In the genomic region with DNA sequence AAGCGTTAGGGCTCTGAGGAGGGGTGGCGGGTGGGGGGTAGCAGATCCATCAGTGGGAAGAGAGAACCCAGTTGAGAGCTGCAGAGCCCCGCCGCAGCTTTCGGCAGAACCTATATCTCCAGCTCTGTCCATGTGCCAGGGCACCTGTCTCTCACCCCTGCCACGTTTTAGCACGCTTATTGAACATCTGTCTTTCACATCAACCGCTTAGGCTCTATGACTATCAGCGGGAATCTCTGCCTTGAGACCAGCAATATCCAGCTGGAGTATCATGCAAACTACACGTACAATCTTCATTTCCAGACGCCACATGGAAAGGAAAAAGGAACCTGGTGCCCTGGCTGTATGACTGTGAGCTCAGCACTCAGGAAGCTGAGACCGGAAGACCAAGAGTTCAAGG, we compare ENCODE assay signal across 13 mouse cellular contexts.
DNase-seq lines count a peak whose midpoint lies in the region; ATAC-seq and TF ChIP-seq lines count a peak whose summit lies in the region.
"Had no signal": no experiment of that assay in that cellular context is flagged by ENCODE, and none has a peak within 500 bp of the region (broad histone marks: within the 10 kb centered on the region; RNA-seq: fewer than 3 reads in every experiment).

No protein-coding gene starts in this region.

- H3K4me3 ChIP-seq in intestine, postnatal 0 days (ENCODE audit: low read depth, low read length): no peak overlapping the region
- H3K4me3 ChIP-seq in intestine, embryonic 16.5 days (ENCODE audit: low read length): no peak overlapping the region
- no peak overlapping the region for H3K4me3 ChIP-seq in neural tube, embryonic 11.5 days (ENCODE audit: low read depth, low read length)
- no peak overlapping the region for H3K4me3 ChIP-seq in stomach, postnatal 0 days (ENCODE audit: low read depth, low read length)
- no peak overlapping the region for H3K4me3 ChIP-seq in kidney, embryonic 15.5 days (replicated peaks)
- H3K4me3 ChIP-seq: intestine, embryonic 15.5 days; stomach, embryonic 15.5 days had no signal

- H3K27me3 ChIP-seq in intestine, postnatal 0 days (replicated peaks; ENCODE audit: control insufficient read depth, insufficient read depth, low read length): no peaks in the 10 kb centered on the region
- no peaks in the 10 kb centered on the region for H3K27me3 ChIP-seq in intestine, embryonic 16.5 days (replicated peaks; ENCODE audit: control insufficient read depth, insufficient read depth, low read length)
- no peaks in the 10 kb centered on the region for H3K27me3 ChIP-seq in neural tube, embryonic 11.5 days (ENCODE audit: control insufficient read depth, insufficient read depth, low read length)
- no peaks in the 10 kb centered on the region for H3K27me3 ChIP-seq in stomach, postnatal 0 days (ENCODE audit: control insufficient read depth, insufficient read depth, low read length)
- peaks cover 3% of the 10 kb centered on the region; the same call in 1 of the 2 replicates for H3K27me3 ChIP-seq in kidney, embryonic 15.5 days
- H3K27me3 ChIP-seq: intestine, embryonic 15.5 days; stomach, embryonic 15.5 days had no signal

- TF ChIP-seq EP300 in stomach, postnatal 0 days (optimal IDR thresholded peaks at IDR 0.05): no peak

- no peak overlapping the region for H3K9ac ChIP-seq in intestine, postnatal 0 days (ENCODE audit: low read depth, low read length)
- H3K9ac ChIP-seq in intestine, embryonic 16.5 days (ENCODE audit: low read depth, low read length): no peak overlapping the region
- 0 out of 2 replicates have a peak overlapping the region, but pooled peaks have one; percentile 18 for H3K9ac ChIP-seq in neural tube, embryonic 11.5 days (ENCODE audit: low read length)
- H3K9ac ChIP-seq in stomach, postnatal 0 days (ENCODE audit: low read length): no peak overlapping the region
- H3K9ac ChIP-seq in kidney, embryonic 15.5 days: no peak overlapping the region
- H3K9ac ChIP-seq: intestine, embryonic 15.5 days; stomach, embryonic 15.5 days had no signal

- H3K9me3 ChIP-seq in intestine, postnatal 0 days (ENCODE audit: control insufficient read depth): no peaks in the 10 kb centered on the region
- H3K9me3 ChIP-seq in intestine, embryonic 16.5 days (ENCODE audit: control insufficient read depth, low read length): no peaks in the 10 kb centered on the region
- no peaks in the 10 kb centered on the region for H3K9me3 ChIP-seq in neural tube, embryonic 11.5 days (ENCODE audit: control insufficient read depth, low read length)
- no peaks in the 10 kb centered on the region for H3K9me3 ChIP-seq in stomach, postnatal 0 days (ENCODE audit: control insufficient read depth, low read length)
- no peaks in the 10 kb centered on the region for H3K9me3 ChIP-seq in kidney, embryonic 15.5 days (replicated peaks)
- H3K9me3 ChIP-seq: intestine, embryonic 15.5 days; stomach, embryonic 15.5 days had no signal

- H3K4me1 ChIP-seq in intestine, postnatal 0 days (replicated peaks; ENCODE audit: control insufficient read depth, insufficient read depth, low read length): no peaks in the 10 kb centered on the region; the same call in 1 of the 2 replicates
- H3K4me1 ChIP-seq in intestine, embryonic 16.5 days (ENCODE audit: control insufficient read depth, insufficient read depth, low read length): peaks cover 11% of the 10 kb centered on the region
- 0 out of 2 replicates have a peak, but pooled peaks cover 11% of the 10 kb centered on the region for H3K4me1 ChIP-seq in neural tube, embryonic 11.5 days (ENCODE audit: control insufficient read depth, insufficient read depth, low read length)
- 0 out of 2 replicates have a peak, but pooled peaks cover 2% of the 10 kb centered on the region for H3K4me1 ChIP-seq in stomach, postnatal 0 days (replicated peaks; ENCODE audit: control insufficient read depth, insufficient read depth)
- H3K4me1 ChIP-seq in kidney, embryonic 15.5 days: peaks cover 21% of the 10 kb centered on the region; the same call in 1 of the 2 replicates

- ATAC-seq in intestine, postnatal 0 days: no peak
- no peak for ATAC-seq in intestine, embryonic 16.5 days
- no peak for ATAC-seq in neural tube, embryonic 11.5 days (ENCODE audit: insufficient read depth, low FRiP score, low TSS enrichment)
- no peak for ATAC-seq in stomach, postnatal 0 days (ENCODE audit: low FRiP score, low TSS enrichment)
- no peak for ATAC-seq in kidney, embryonic 15.5 days (replicated peaks; ENCODE audit: low FRiP score)

- WGBS in intestine, postnatal 0 days: 71% methylated on average over 12 of the region's 12 CpGs
- WGBS in intestine, embryonic 16.5 days: 66% methylated on average over 12 of the region's 12 CpGs
- WGBS in neural tube, embryonic 11.5 days: 65% methylated on average over 12 of the region's 12 CpGs
- WGBS in stomach, postnatal 0 days: 57% methylated on average over 12 of the region's 12 CpGs
- WGBS in kidney, embryonic 15.5 days: 75% methylated on average over 12 of the region's 12 CpGs

- TF ChIP-seq CTCF in intestine, postnatal 0 days (IDR thresholded peaks at IDR 0.05; ENCODE audit: low read depth): no peak
- TF ChIP-seq CTCF in stomach, postnatal 0 days (IDR thresholded peaks at IDR 0.05; ENCODE audit: low read depth): no peak

- H3K4me2 ChIP-seq in intestine, postnatal 0 days (replicated peaks; ENCODE audit: low read depth): no peak overlapping the region
- H3K4me2 ChIP-seq in intestine, embryonic 16.5 days (ENCODE audit: low read depth, low read length): no peak overlapping the region
- no peak overlapping the region for H3K4me2 ChIP-seq in neural tube, embryonic 11.5 days (ENCODE audit: low read depth)
- H3K4me2 ChIP-seq in stomach, postnatal 0 days (replicated peaks; ENCODE audit: low read depth): no peak overlapping the region
- H3K4me2 ChIP-seq in kidney, embryonic 15.5 days: no peak overlapping the region
- H3K4me2 ChIP-seq: intestine, embryonic 15.5 days; stomach, embryonic 15.5 days had no signal

- H3K36me3 ChIP-seq in intestine, postnatal 0 days (ENCODE audit: control insufficient read depth, insufficient read depth): no peaks in the 10 kb centered on the region
- no peaks in the 10 kb centered on the region for H3K36me3 ChIP-seq in intestine, embryonic 16.5 days (ENCODE audit: control insufficient read depth, insufficient read depth, low read length)
- no peaks in the 10 kb centered on the region for H3K36me3 ChIP-seq in neural tube, embryonic 11.5 days (ENCODE audit: control insufficient read depth, insufficient read depth, low read length)
- H3K36me3 ChIP-seq in stomach, postnatal 0 days (ENCODE audit: control insufficient read depth, insufficient read depth, low read length): no peaks in the 10 kb centered on the region
- H3K36me3 ChIP-seq in kidney, embryonic 15.5 days: no peaks in the 10 kb centered on the region
- H3K36me3 ChIP-seq: intestine, embryonic 15.5 days; stomach, embryonic 15.5 days had no signal

- H3K27ac ChIP-seq in intestine, postnatal 0 days (ENCODE audit: low read depth, low read length): 0 out of 2 replicates have a peak overlapping the region, but pooled peaks have one; percentile 41
- no peak overlapping the region for H3K27ac ChIP-seq in intestine, embryonic 16.5 days (ENCODE audit: low read length)
- H3K27ac ChIP-seq in neural tube, embryonic 11.5 days (ENCODE audit: low read depth, low read length): 0 out of 2 replicates have a peak overlapping the region, but pooled peaks have one; percentile 58
- peak overlapping the region; percentile 61; the same call in 1 of the 2 replicates for H3K27ac ChIP-seq in stomach, postnatal 0 days (replicated peaks)
- no peak overlapping the region for H3K27ac ChIP-seq in kidney, embryonic 15.5 days
- H3K27ac ChIP-seq: intestine, embryonic 15.5 days; stomach, embryonic 15.5 days had no signal

- peak; percentile 19 for DNase-seq in embryo, embryonic 10 days (ENCODE audit: low spot score)
- DNase-seq in embryo, embryonic 9.5 days (ENCODE audit: extremely low spot score): no peak
- DNase-seq in neural tube, embryonic 11.5 days (ENCODE audit: low spot score): no peak
- no peak for DNase-seq in neural tube, embryonic 10.5 days (ENCODE audit: extremely low spot score, low spot score)
- no peak for DNase-seq in stomach, postnatal 0 days (ENCODE audit: low spot score)
- DNase-seq: adrenal gland, postnatal 25 days; layer of hippocampus, adult 9-11 months; spleen, adult 18-20 months had no signal

Comparison
In these comparisons a context has a peak if more than half of its experiments do, and no peak if none do; other contexts are left out.
1. H3K27ac ChIP-seq: peak in intestine, postnatal 0 days (single experiment), neural tube, embryonic 11.5 days (single experiment) and stomach, postnatal 0 days (single experiment); none in intestine, embryonic 16.5 days (single experiment) and kidney, embryonic 15.5 days (single experiment).